Mouse (Mus musculus) neural tube, embryonic 14.5 days (tissue): ENCODE data around the gene Anks1b. TPM values are rescaled to one million over a fixed set of nuclear protein-coding genes. Genes with fewer than 3 reads are reported as not detected.

Experiments used
- ATAC-seq: fragments of 200-750 bp; cut with Nextera tagmentation; 2 replicates; pipeline ENCODE4 v1.8.0; 2017; ENCODE audit warnings: low read depth, mild to moderate bottlenecking, moderate TSS enrichment, moderate library complexity
- H3K27ac ChIP-seq: fragments of 300-500 bp; sonication (generic); 2 replicates; pipeline ENCODE4 v1.5.1; 2014; ENCODE audit warnings: low read depth, mild to moderate bottlenecking, control low read depth, low read length, moderate library complexity, mixed read lengths
- H3K27me3 ChIP-seq: fragments of 300-500 bp; sonication (generic); 2 replicates; pipeline ENCODE4 v1.6.1; 2014; ENCODE audit warnings: low read length; ENCODE audit not compliant: control insufficient read depth, insufficient read depth
- H3K36me3 ChIP-seq: fragments of 300-500 bp; sonication (generic); 2 replicates; pipeline ENCODE4 v1.6.1; 2014; ENCODE audit warnings: low read length, mixed read lengths; ENCODE audit not compliant: control insufficient read depth, insufficient read depth
- H3K4me1 ChIP-seq: fragments of 300-500 bp; sonication (generic); 2 replicates; pipeline ENCODE4 v1.6.1; 2014; ENCODE audit warnings: low read length; ENCODE audit not compliant: control insufficient read depth, insufficient read depth
- H3K4me2 ChIP-seq: fragments of 300-500 bp; sonication (generic); 2 replicates; pipeline ENCODE4 v1.6.1; 2014; ENCODE audit warnings: mild to moderate bottlenecking, low read depth, low read length, control low read depth
- H3K4me3 ChIP-seq: fragments of 300-500 bp; sonication (generic); 2 replicates; pipeline ENCODE4 v1.5.1; 2014; ENCODE audit warnings: low read depth, low read length, control low read depth, mixed read lengths
- H3K9ac ChIP-seq: fragments of 300-500 bp; sonication (generic); replicated peaks from 2 replicates; pipeline ENCODE4 v1.6.1; 2014; ENCODE audit warnings: low read depth, mild to moderate bottlenecking, control low read depth, low read length, mixed read lengths
- H3K9me3 ChIP-seq: fragments of 300-500 bp; sonication (generic); 2 replicates; pipeline ENCODE4 v1.6.1; 2016; ENCODE audit warnings: low read length; ENCODE audit not compliant: control insufficient read depth
- WGBS: fragments of 180-500 bp; shearing (Covaris S2); extraction: QIAGEN DNeasy Blood & Tissue Kit; methylation state at CpG from one replicate; pipeline ENCODE4 v1.1.7; 2014; 5-methylcytosine and 5-hydroxymethylcytosine counted together
- polyA plus RNA-seq: library from polyadenylated mRNA; unstranded; fragments of >200 nt; fragmentation: Nextera tagmentation; extraction: Ambion mirVana; gene quantifications from 2 replicates; pipeline ENCODE4 v1.2.1, GENCODE M21; 2014

Gene Anks1b
- polyA plus RNA-seq, 1 experiment from 2014 or later, result 79.1 TPM

GRCm38 (mm10) chr10:90934678-90935077 is 1061.4 kb downstream of the Anks1b start:
- H3K36me3 ChIP-seq, result no peaks in the 10 kb centered on the region
- 0 out of 2 replicates have a peak, but pooled peaks cover 2% of the 10 kb centered on the region for H3K4me1 ChIP-seq
- no peak overlapping the region for H3K4me3 ChIP-seq
- peak; percentile 28; the same call in 1 of the 2 replicates for ATAC-seq
- H3K9ac ChIP-seq, result no peak overlapping the region
- H3K9me3 ChIP-seq, result no peaks in the 10 kb centered on the region
- H3K4me2 ChIP-seq, result no peak overlapping the region
- H3K27ac ChIP-seq, result no peak overlapping the region
- WGBS, result 46% methylated on average over 13 of the region's 13 CpGs
- no peaks in the 10 kb centered on the region for H3K27me3 ChIP-seq

DNA sequence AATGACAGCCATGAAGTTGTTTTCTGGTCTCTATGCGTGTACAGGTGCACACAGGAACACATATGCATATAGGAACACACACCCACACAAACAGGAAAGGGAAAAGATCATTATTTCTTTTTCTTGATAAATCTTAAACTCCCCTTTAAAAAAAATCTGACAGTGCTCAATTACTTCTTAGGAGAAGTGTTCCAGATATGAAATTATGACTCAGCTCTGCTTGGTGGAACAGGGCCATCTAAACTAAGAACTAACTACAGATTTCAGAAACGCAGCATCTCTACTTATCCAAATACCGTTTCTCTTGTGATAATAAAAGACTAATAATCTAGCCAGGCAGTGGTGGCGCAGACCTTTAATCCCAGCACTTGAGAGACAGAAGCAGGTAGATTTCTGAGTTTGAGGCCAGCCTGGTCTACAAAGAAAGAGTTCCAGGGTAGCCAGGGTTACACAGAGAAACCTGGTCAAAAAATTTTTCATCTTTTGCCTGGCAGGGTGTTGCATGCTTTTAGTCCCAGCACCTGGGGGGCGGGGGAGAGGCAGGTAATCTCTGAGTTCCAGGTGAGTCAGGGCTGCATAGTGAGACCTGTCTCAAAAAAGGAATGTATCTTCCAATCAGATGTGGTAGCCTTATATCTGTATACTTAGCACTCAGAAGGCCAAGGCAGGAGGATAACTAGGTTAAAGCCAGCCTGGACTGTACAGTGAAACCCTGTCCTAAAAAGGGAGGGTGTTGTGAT is 1064.6 kb downstream of the Anks1b start:
- Histone ChIP-seq H3K36me3 (no peaks in the 10 kb centered on the region; the same call in 1 of the 2 replicates), H3K4me1 (no peaks in the 10 kb centered on the region), H3K27ac (no peak overlapping the region), H3K9ac (no peak overlapping the region), H3K4me3 (no peak overlapping the region), H3K27me3 (no peaks in the 10 kb centered on the region), H3K4me2 (no peak overlapping the region), H3K9me3 (no peaks in the 10 kb centered on the region)
- WGBS, result 91% methylated on average over 5 of the region's 5 CpGs
- ATAC-seq, result no peak

GRCm38 (mm10) chr10:90940521-90941520 is 1067.5 kb downstream of the Anks1b start:
- Histone ChIP-seq H3K36me3 (no peaks in the 10 kb centered on the region; the same call in 1 of the 2 replicates), H3K4me1 (no peaks in the 10 kb centered on the region), H3K27ac (no peak overlapping the region), H3K9me3 (no peaks in the 10 kb centered on the region), H3K9ac (no peak overlapping the region), H3K4me3 (no peak overlapping the region), H3K27me3 (no peaks in the 10 kb centered on the region), H3K4me2 (no peak overlapping the region)
- WGBS, result 83% methylated on average over 15 of the region's 15 CpGs
- ATAC-seq, result no peak

DNA sequence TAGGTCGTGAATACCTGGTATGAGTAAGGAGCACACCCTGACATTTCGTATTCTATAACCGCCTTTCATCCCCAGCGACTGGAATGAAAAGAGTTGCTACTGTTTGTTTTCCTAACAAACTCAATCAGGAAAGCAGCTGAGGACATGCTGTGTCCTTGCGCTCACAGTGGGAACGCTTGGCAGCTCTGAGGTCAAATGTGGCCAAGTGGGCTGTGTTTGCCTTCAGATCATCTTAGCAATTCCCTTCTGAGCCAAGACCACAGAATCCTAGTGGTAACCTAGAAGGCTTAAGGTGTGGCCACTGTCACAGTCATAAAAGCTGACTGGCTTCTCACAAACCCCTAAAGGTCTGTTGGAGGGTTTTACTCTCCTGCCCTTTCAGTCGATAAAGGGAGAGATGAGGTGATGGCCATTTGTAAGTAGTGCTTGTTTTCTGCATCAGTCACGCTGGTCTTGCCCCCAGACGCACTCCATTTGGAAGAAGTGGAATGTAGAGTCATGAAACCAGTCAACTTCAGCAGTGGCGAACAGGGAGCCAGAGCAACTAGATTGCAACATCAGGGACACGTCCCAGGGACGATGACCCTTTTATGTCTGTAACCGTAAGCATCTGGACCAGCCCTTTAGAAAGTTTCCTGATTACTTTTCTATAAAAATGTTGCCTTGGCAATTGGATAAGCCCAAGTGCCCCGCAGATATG is 1068.8 kb downstream of the Anks1b start:
- 90% methylated on average over 14 of the region's 14 CpGs for WGBS
- no peaks in the 10 kb centered on the region; the same call in 1 of the 2 replicates for H3K36me3 ChIP-seq
- no peaks in the 10 kb centered on the region for H3K27me3 ChIP-seq
- no peaks in the 10 kb centered on the region for H3K4me1 ChIP-seq
- H3K9me3 ChIP-seq, result no peaks in the 10 kb centered on the region
- H3K4me3 ChIP-seq, result no peak overlapping the region
- ATAC-seq, result no peak
- H3K27ac ChIP-seq, result no peak overlapping the region
- no peak overlapping the region for H3K4me2 ChIP-seq
- H3K9ac ChIP-seq, result no peak overlapping the region

GRCm38 (mm10) chr10:90947043-90947442 is 1073.7 kb downstream of the Anks1b start:
- Histone ChIP-seq H3K4me3 (no peak overlapping the region), H3K9ac (no peak overlapping the region), H3K9me3 (no peaks in the 10 kb centered on the region), H3K27ac (no peak overlapping the region), H3K36me3 (no peaks in the 10 kb centered on the region), H3K4me1 (no peaks in the 10 kb centered on the region), H3K4me2 (no peak overlapping the region), H3K27me3 (no peaks in the 10 kb centered on the region)
- ATAC-seq, result no peak
- 78% methylated on average over 6 of the region's 6 CpGs for WGBS

DNA sequence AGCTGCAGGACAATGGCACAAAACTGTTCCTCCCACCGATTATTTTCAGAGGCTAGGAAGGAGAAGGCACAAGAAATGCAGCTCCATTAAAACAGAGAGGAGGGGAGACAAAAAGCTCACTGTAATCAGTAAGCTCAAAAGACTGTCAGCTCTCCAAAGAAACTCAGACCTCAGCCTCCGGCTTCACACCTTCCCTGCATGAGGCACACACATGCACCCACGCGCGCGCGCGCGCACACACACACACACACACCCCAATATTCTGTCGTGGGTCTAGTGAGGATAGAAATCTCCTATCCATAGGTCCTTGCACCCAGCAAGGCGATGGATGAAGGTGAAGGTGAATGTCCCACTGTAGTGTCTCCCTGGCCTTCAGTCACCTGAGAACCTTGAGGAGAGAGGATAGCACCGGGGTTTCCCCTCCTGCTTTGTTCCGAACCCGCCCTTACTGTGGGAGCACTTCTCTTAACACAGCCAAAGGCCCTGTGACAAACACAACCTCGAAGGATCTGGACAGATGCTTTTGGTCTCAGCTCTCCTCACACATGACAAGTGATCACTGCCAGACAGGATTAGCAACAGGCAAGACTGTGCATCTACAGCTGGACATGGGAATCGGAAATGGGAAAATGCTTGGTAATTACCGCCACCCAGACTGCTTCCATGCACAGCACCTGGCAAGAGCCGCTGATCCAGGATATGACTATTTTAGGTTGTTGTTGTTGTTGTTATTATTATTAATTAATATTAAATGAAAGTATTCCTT is 1074.5 kb downstream of the Anks1b start:
- no peaks in the 10 kb centered on the region for H3K36me3 ChIP-seq

GRCm38 (mm10) chr10:90953103-90953709 is 1079.9 kb downstream of the Anks1b start:
- no peaks in the 10 kb centered on the region for H3K27me3 ChIP-seq
- WGBS, result 91% methylated on average over 15 of the region's 15 CpGs
- no peak overlapping the region for H3K4me2 ChIP-seq
- no peaks in the 10 kb centered on the region for H3K36me3 ChIP-seq
- H3K4me1 ChIP-seq, result no peaks in the 10 kb centered on the region
- H3K9me3 ChIP-seq, result no peaks in the 10 kb centered on the region
- H3K4me3 ChIP-seq, result no peak overlapping the region
- no peak overlapping the region for H3K27ac ChIP-seq
- H3K9ac ChIP-seq, result no peak overlapping the region
- ATAC-seq, result no peak

More for the DNA sequence above, 1074.5 kb downstream of the Anks1b start:
- Histone ChIP-seq H3K4me2 (no peak overlapping the region), H3K9ac (no peak overlapping the region), H3K4me3 (no peak overlapping the region), H3K4me1 (no peaks in the 10 kb centered on the region), H3K27ac (no peak overlapping the region), H3K9me3 (no peaks in the 10 kb centered on the region), H3K27me3 (no peaks in the 10 kb centered on the region)
- 90% methylated on average over 18 of the region's 18 CpGs for WGBS
- no peak for ATAC-seq

DNA sequence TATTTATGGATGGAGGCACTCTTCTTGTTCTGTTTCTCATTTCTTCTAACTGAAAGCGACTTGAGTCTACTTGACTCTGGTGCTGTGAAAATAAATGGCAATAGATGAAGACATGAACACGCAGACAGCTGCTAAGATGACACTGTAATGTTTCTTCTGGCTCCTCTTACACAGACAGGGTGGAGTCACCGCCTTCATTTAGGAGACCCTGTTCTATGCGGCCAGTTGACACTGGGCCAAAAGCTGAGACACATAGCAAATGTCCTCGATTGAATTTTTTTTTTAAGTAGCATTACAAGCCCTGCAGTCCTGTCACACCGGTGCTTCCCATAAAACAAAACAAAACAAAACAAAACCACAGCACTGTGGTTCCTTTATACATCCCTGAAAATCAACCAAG is 1080.5 kb downstream of the Anks1b start:
- no peak overlapping the region for H3K27ac ChIP-seq
- H3K4me2 ChIP-seq, result no peak overlapping the region
- no peaks in the 10 kb centered on the region for H3K27me3 ChIP-seq
- no peaks in the 10 kb centered on the region for H3K4me1 ChIP-seq
- H3K4me3 ChIP-seq, result no peak overlapping the region
- no peak for ATAC-seq
- no peaks in the 10 kb centered on the region for H3K36me3 ChIP-seq
- H3K9ac ChIP-seq, result no peak overlapping the region
- 74% methylated on average over 6 of the region's 6 CpGs for WGBS
- H3K9me3 ChIP-seq, result no peaks in the 10 kb centered on the region
